ENCODE assay signal across 12 mouse cellular contexts in the genomic region with DNA sequence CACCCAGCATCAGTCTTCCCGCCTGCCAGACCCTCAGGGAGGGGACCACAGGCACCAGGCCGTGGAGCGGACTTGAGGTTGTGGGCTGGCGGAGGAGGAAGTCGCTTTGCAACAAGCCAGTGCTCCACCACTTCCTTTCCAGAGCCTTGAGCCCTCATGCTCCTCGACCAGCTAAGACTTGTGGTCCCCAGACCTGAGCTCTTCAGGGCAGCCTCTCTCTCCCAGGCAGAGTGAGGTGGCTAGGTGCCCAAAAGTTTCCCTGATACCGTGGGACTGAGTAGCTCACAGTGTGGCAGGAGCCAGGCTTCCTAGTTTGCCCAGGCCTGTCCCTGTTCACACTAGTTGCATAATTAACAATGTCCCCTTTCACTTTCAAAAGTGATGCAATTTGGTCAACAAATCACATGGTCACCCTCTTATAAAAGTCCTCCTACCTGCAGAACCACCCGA. TPM values are rescaled to one million over a fixed set of nuclear protein-coding genes. Genes with fewer than 3 reads are reported as not detected.
DNase-seq lines count a peak whose midpoint lies in the region; ATAC-seq and TF ChIP-seq lines count a peak whose summit lies in the region.
"Had no signal": no experiment of that assay in that cellular context is flagged by ENCODE, and none has a peak within 500 bp of the region (broad histone marks: within the 10 kb centered on the region; RNA-seq: fewer than 3 reads in every experiment).

No protein-coding gene starts in this region.

- peaks cover 53% of the 10 kb centered on the region for H3K36me3 ChIP-seq in heart, embryonic 10.5 days

- H3K27ac ChIP-seq in heart, embryonic 10.5 days: no peak overlapping the region
- H3K27ac ChIP-seq in bone marrow macrophage, adult 2 months (ENCODE audit: insufficient read depth, low read depth, low read length): peak overlapping the region; percentile 90
- H3K27ac ChIP-seq: limb, embryonic 15.5 days had no signal

- H3K4me3 ChIP-seq in heart, embryonic 10.5 days: no peak overlapping the region
- peak overlapping the region; percentile 18; the same call in 1 of the 2 replicates for H3K4me3 ChIP-seq in bone marrow macrophage, adult 2 months (ENCODE audit: insufficient read depth, low read length)
- H3K4me3 ChIP-seq: limb, embryonic 15.5 days had no signal

- TF ChIP-seq CTCF in bone marrow macrophage, adult 2 months (IDR thresholded peaks at IDR 0.05; ENCODE audit: low read depth, low read length): no peak

- no peak for ATAC-seq in erythroid progenitor cell, adult 5-6 weeks (replicated peaks; ENCODE audit: low FRiP score, poor library complexity, severe bottlenecking)
- ATAC-seq: forebrain, postnatal 0 days had no signal

- peaks cover 64% of the 10 kb centered on the region for H3K4me1 ChIP-seq in heart, embryonic 10.5 days
- peaks cover 30% of the 10 kb centered on the region for H3K4me1 ChIP-seq in bone marrow macrophage, adult 2 months (ENCODE audit: control insufficient read depth, insufficient read depth, low read length)

- TF ChIP-seq POLR2A in bone marrow macrophage, adult 2 months (IDR thresholded peaks at IDR 0.05; ENCODE audit: borderline replicate concordance, low read depth, low read length): no peak

- peak; percentile 18 for DNase-seq in heart, adult 8-10 months (ENCODE audit: low spot score)
- DNase-seq in heart, embryonic 10.5 days (ENCODE audit: low spot score): no peak
- DNase-seq in lung, postnatal 10 days: peak; percentile 62
- DNase-seq in spleen, postnatal 14 days (ENCODE audit: low spot score in 2 of 2): peak; percentile 33 to 43
- DNase-seq in cerebellum, adult 8-10 months: no peak
- DNase-seq in urinary bladder, postnatal 25 days (ENCODE audit: low spot score): no peak
- DNase-seq: cerebellum, adult 11 months; forebrain, postnatal 0 days had no signal

- peaks cover 68% of the 10 kb centered on the region for H3K27me3 ChIP-seq in heart, embryonic 10.5 days (ENCODE audit: insufficient read depth, poor library complexity, severe bottlenecking)

- 58% methylated on average over 8 of the region's 8 CpGs for WGBS in heart, embryonic 10.5 days

- H3K9me3 ChIP-seq in heart, embryonic 10.5 days: no peaks in the 10 kb centered on the region
- H3K9me3 ChIP-seq: limb, embryonic 15.5 days had no signal

RNA-seq across cellular contexts. Expression of a gene that starts 9.1 kb away (rescaled TPM):
- total RNA-seq in heart, adult 8-10 months (2022): 10 to 100 TPM; 12.2 to 14.9 (median 13.9) TPM
- polyA plus RNA-seq in heart, embryonic 10.5 days (2016; fragmentation: Nextera tagmentation; extraction: Ambion mirVana): 7.6 and 8.4 TPM in 2 replicates
- polyA plus RNA-seq in bone marrow macrophage, adult 2 months (2012; ENCODE audit: insufficient read depth, insufficient read length, missing spikeins): 36.7 and 39.2 TPM in 2 replicates
- total RNA-seq in erythroid progenitor cell, adult 5-6 weeks (2015; ENCODE audit: low replicate concordance): 1.4 and 15.9 TPM in 2 replicates
- 1.3 TPM in 1 of 2 replicates, not detected in the other for total RNA-seq in erythroid progenitor cell, adult 5-6 weeks (2017; ENCODE audit: low replicate concordance)

RNA-seq across cellular contexts. Expression of a gene that starts 27.1 kb away (rescaled TPM):
- under 1 TPM in 1 of 4 experiments, not detected in 3; 0.16 TPM for total RNA-seq in heart, adult 8-10 months (2022)
- 0.21 TPM in 1 of 2 replicates, not detected in the other for polyA plus RNA-seq in heart, embryonic 10.5 days (2016; fragmentation: Nextera tagmentation; extraction: Ambion mirVana)
- not detected in 2 replicates for polyA plus RNA-seq in bone marrow macrophage, adult 2 months (2012; ENCODE audit: insufficient read depth, insufficient read length, missing spikeins)
- not detected in 2 replicates for total RNA-seq in erythroid progenitor cell, adult 5-6 weeks (2015; ENCODE audit: low replicate concordance)
- total RNA-seq in erythroid progenitor cell, adult 5-6 weeks (2017; ENCODE audit: low replicate concordance): not detected in 2 replicates
- total RNA-seq: MEL had no signal
- polyA plus RNA-seq: limb, embryonic 15.5 days had no signal

RNA-seq across cellular contexts. Expression of a gene that starts 45.5 kb away (rescaled TPM):
- 10 to 100 TPM; 78.7 to 80.0 (median 79.7) TPM for total RNA-seq in heart, adult 8-10 months (2022)
- 50.6 and 72.2 TPM in 2 replicates for polyA plus RNA-seq in heart, embryonic 10.5 days (2016; fragmentation: Nextera tagmentation; extraction: Ambion mirVana)
- 84.9 and 87.9 TPM in 2 replicates for polyA plus RNA-seq in bone marrow macrophage, adult 2 months (2012; ENCODE audit: insufficient read depth, insufficient read length, missing spikeins)
- total RNA-seq in erythroid progenitor cell, adult 5-6 weeks (2015; ENCODE audit: low replicate concordance): 116 and 118 TPM in 2 replicates
- total RNA-seq in erythroid progenitor cell, adult 5-6 weeks (2017; ENCODE audit: low replicate concordance): 267 and 391 TPM in 2 replicates

Comparison
In these comparisons a context has a peak if more than half of its experiments do, and no peak if none do; other contexts are left out.
1. DNase-seq: peak in heart, adult 8-10 months (single experiment), lung, postnatal 10 days (single experiment) and spleen, postnatal 14 days (2 of 2); none in heart, embryonic 10.5 days (single experiment), cerebellum, adult 8-10 months (single experiment) and urinary bladder, postnatal 25 days (single experiment).